Mouse (Mus musculus) spleen, adult 2 months (tissue): ENCODE results near the gene Jsrp1.

Experiments used
- CTCF ChIP-seq: fragments of 200-500 bp; IDR thresholded peaks from 2 replicates; pipeline ENCODE4 v1.5.1; 2011; ENCODE audit warnings: mild to moderate bottlenecking, inconsistent platforms; ENCODE audit not compliant: insufficient read depth, insufficient read length, insufficient replicate concordance; ENCODE audit errors: extremely low read depth
- POLR2A ChIP-seq: fragments of 200-500 bp; IDR thresholded peaks from 2 replicates; pipeline ENCODE4 v1.6.1; 2011; ENCODE audit warnings: low read depth, low read length, inconsistent platforms

DNA sequence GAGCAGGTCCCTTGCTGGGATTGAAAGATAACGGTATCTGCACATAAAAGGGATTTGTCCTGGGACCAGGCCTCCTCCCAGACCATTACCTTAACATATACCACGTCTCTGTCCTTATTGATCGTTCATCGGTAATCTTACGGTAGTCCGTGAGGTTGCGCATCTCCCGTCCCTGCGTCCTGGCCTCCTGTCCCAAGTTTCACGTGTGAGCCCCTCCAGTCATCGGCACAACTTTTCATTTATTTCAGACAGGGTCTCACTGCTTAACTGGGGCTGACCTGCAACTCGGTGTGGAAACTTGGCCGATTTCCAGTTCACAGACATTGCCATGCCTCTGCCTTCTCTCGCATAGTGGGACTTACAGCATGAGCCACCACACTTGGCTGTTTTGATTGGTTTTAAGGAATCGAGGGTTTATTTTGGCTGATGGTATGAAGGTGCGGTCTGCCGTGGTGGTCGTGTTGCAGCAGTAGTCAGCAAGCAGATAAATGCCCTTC, 14.2 kb downstream of the Jsrp1 start:
- TF ChIP-seq CTCF (no peak), POLR2A (no peak)
